In genomic region chr16:32066899-32067298, GRCm38 (mm10) we compare ENCODE assay signal across 20 mouse cellular contexts.
"Had no signal": no experiment of that assay in that cellular context is flagged by ENCODE, and none has a peak within 500 bp of the region (broad histone marks: within the 10 kb centered on the region; RNA-seq: fewer than 3 reads in every experiment).

No protein-coding gene starts in this region.

- H3K9ac ChIP-seq: liver, embryonic 13.5 days; midbrain, embryonic 12.5 days; neural tube, embryonic 12.5 days; neural tube, embryonic 15.5 days had no signal

- H3K4me1 ChIP-seq: neural tube, embryonic 12.5 days had no signal

- H3K27me3 ChIP-seq: liver, embryonic 13.5 days; midbrain, embryonic 12.5 days; neural tube, embryonic 12.5 days; neural tube, embryonic 15.5 days had no signal

- H3K27ac ChIP-seq: kidney, postnatal 0 days; layer of hippocampus, adult 2 months; left cerebral cortex, adult 2 months; liver, embryonic 13.5 days; midbrain, embryonic 12.5 days; neural tube, embryonic 12.5 days; neural tube, embryonic 15.5 days; stomach, postnatal 0 days had no signal

- H3K36me3 ChIP-seq: liver, embryonic 13.5 days; midbrain, embryonic 12.5 days; neural tube, embryonic 12.5 days; neural tube, embryonic 15.5 days had no signal

- H3K4me2 ChIP-seq: liver, embryonic 13.5 days; midbrain, embryonic 12.5 days; neural tube, embryonic 12.5 days; neural tube, embryonic 15.5 days had no signal

- H3K4me3 ChIP-seq: layer of hippocampus, adult 2 months; left cerebral cortex, adult 2 months; liver, embryonic 13.5 days; midbrain, embryonic 12.5 days; neural tube, embryonic 12.5 days; neural tube, embryonic 15.5 days had no signal

- DNase-seq: kidney, adult 2 months; kidney, postnatal 25 days; layer of hippocampus, adult 9-11 months; layer of hippocampus, postnatal 36 days; liver, embryonic 13.5 days; lung, adult 2 months; lung, postnatal 36 days; right cerebral cortex, adult 18-20 months; right cerebral cortex, postnatal 14 days; right cerebral cortex, postnatal 4 days; thymus, adult 2 months; thymus, postnatal 25 days had no signal

- H3K9me3 ChIP-seq: liver, embryonic 13.5 days; midbrain, embryonic 12.5 days; neural tube, embryonic 12.5 days; neural tube, embryonic 15.5 days had no signal

- ATAC-seq: lung, postnatal 0 days had no signal
